Comparison of ENCODE assay signal across 39 mouse cellular contexts in the genomic region with DNA sequence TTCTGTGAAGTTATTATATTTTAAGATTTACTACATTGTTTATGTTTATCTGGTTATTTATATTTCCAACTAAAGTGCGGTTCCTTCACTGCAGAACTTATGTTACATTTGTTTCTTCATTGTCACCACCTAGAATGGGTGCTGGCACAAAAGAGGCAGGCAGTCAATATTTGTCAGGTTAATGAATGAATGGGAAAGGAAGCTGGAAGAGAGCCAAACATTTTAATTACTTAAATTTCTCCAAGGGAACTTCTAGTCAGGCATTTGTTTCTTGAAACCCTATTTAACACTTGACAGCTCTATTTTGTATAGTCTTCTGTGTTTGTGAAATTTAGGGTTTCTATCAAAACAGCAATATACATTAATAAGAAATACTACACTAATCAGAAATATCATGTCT. TPM values are rescaled to one million over a fixed set of nuclear protein-coding genes. Genes with fewer than 3 reads are reported as not detected.
"Had no signal": no experiment of that assay in that cellular context is flagged by ENCODE, and none has a peak within 500 bp of the region (broad histone marks: within the 10 kb centered on the region; RNA-seq: fewer than 3 reads in every experiment).

No protein-coding gene starts in this region.

- H3K27ac ChIP-seq: heart, adult 2 months; heart, embryonic 13.5 days; heart, embryonic 15.5 days; hindbrain, embryonic 13.5 days; hindbrain, embryonic 15.5 days; kidney, embryonic 15.5 days; limb, embryonic 13.5 days; limb, embryonic 15.5 days; liver, embryonic 12.5 days; liver, embryonic 14.5 days had no signal

- H3K4me1 ChIP-seq: heart, embryonic 13.5 days; heart, embryonic 15.5 days; hindbrain, embryonic 13.5 days; hindbrain, embryonic 15.5 days; kidney, embryonic 15.5 days; limb, embryonic 13.5 days; limb, embryonic 15.5 days; liver, embryonic 12.5 days had no signal

- H3K4me2 ChIP-seq: heart, embryonic 11.5 days; heart, embryonic 13.5 days; heart, embryonic 15.5 days; hindbrain, embryonic 13.5 days; hindbrain, embryonic 15.5 days; kidney, embryonic 15.5 days; limb, embryonic 13.5 days; limb, embryonic 15.5 days; liver, embryonic 12.5 days had no signal

- H3K36me3 ChIP-seq: heart, embryonic 13.5 days; heart, embryonic 15.5 days; hindbrain, embryonic 13.5 days; hindbrain, embryonic 15.5 days; kidney, embryonic 15.5 days; limb, embryonic 13.5 days; limb, embryonic 15.5 days; liver, embryonic 12.5 days had no signal

- H3K27me3 ChIP-seq: heart, embryonic 13.5 days; heart, embryonic 15.5 days; hindbrain, embryonic 13.5 days; hindbrain, embryonic 15.5 days; kidney, embryonic 15.5 days; limb, embryonic 13.5 days; limb, embryonic 15.5 days; liver, embryonic 12.5 days had no signal

- ATAC-seq: intestine, embryonic 16.5 days; liver, embryonic 12.5 days had no signal

- H3K9ac ChIP-seq: heart, embryonic 13.5 days; heart, embryonic 15.5 days; hindbrain, embryonic 13.5 days; hindbrain, embryonic 15.5 days; kidney, embryonic 15.5 days; limb, embryonic 13.5 days; limb, embryonic 15.5 days; liver, embryonic 12.5 days; liver, embryonic 14.5 days had no signal

- H3K9me3 ChIP-seq: heart, embryonic 13.5 days; heart, embryonic 15.5 days; hindbrain, embryonic 13.5 days; hindbrain, embryonic 15.5 days; kidney, embryonic 15.5 days; limb, embryonic 13.5 days; limb, embryonic 15.5 days; liver, embryonic 12.5 days had no signal

- DNase-seq: gastrocnemius, postnatal 14 days; gastrocnemius, postnatal 36 days; heart, adult 11 months; heart, adult 2 months; heart, postnatal 14 days; heart, postnatal 36 days; kidney, adult 11 months; kidney, adult 8-10 months; kidney, postnatal 10 days; kidney, postnatal 36 days; layer of hippocampus, adult 9-11 months; layer of hippocampus, postnatal 36 days; left cerebral cortex, postnatal 4 days had no signal

- H3K4me3 ChIP-seq: heart, adult 2 months; heart, embryonic 13.5 days; heart, embryonic 15.5 days; hindbrain, embryonic 13.5 days; hindbrain, embryonic 15.5 days; kidney, embryonic 15.5 days; limb, embryonic 13.5 days; limb, embryonic 15.5 days; liver, embryonic 12.5 days had no signal

RNA-seq across cellular contexts. Expression of a gene that starts 43.8 kb away (rescaled TPM):
- total RNA-seq: gastrocnemius, adult 18-20 months; gastrocnemius, adult 8-10 months; gastrocnemius, postnatal 14 days; gastrocnemius, postnatal 36 days; heart, adult 2 months; heart, postnatal 14 days; heart, postnatal 36 days; hematopoietic stem cell, adult 5-6 weeks; layer of hippocampus, adult 18-20 months; layer of hippocampus, adult 8-10 months; layer of hippocampus, postnatal 14 days; layer of hippocampus, postnatal 36 days; left cerebral cortex, adult 18-20 months; left cerebral cortex, adult 8-10 months; left cerebral cortex, postnatal 10 days; left cerebral cortex, postnatal 25 days; left cerebral cortex, postnatal 4 days had no signal
- polyA plus RNA-seq: gonadal fat pad, adult 2 months; heart, adult 2 months; heart, embryonic 11.5 days; heart, embryonic 13.5 days; heart, embryonic 15.5 days; heart, postnatal 0 days; hindbrain, embryonic 11.5 days; hindbrain, embryonic 13.5 days; hindbrain, embryonic 15.5 days; intestine, embryonic 14.5 days; kidney, embryonic 15.5 days; limb, embryonic 11.5 days; limb, embryonic 13.5 days; liver, embryonic 12.5 days had no signal
